Mouse (Mus musculus): ENCODE data around the gene Gm10842.

The Gm10842 gene

DNA sequence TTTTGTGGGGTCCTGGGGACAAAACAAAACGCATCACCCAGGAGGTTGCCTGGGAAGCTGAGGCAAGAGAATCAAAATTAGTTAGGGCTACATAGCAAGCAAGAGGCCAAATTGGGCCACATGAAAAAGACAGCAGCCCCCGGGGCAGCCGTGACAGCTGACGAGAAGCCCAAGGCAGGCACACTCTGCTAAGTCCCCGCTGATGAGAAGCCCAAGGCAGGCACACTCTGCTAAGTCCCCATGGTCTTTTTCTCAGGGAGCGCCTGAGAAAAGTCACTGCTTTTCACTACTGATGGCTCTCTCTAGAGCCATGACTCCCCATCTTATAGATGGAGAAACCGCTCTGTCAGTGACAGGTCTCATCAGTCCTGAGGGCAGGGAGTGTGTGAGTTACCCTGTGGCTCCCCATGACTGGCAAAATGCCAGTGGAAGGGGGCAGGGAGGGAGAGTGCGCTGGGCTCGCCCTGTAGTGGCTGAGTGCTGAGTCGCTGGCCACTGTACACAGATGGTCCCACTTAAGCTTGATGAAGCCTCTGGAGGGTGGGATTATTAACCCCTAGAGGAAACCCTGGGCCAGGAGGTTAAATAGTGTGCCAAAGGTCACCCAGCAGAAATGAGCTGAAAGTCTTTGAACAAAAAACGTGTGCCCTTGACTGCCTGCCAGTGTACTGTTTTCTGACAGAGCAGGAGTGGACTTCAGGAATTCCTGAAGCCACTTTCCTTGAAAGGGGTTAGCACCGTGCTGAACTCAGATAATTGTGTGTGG lies 6.6 kb downstream of the Gm10842 start:
- DNase-seq (ENCODE audit: low spot score): no peak

- no peak for DNase-seq (ENCODE audit: low spot score)
Observed at GRCm38 (mm10) chr11:105155915-105156314, 9.2 kb downstream of the Gm10842 start.

DNA sequence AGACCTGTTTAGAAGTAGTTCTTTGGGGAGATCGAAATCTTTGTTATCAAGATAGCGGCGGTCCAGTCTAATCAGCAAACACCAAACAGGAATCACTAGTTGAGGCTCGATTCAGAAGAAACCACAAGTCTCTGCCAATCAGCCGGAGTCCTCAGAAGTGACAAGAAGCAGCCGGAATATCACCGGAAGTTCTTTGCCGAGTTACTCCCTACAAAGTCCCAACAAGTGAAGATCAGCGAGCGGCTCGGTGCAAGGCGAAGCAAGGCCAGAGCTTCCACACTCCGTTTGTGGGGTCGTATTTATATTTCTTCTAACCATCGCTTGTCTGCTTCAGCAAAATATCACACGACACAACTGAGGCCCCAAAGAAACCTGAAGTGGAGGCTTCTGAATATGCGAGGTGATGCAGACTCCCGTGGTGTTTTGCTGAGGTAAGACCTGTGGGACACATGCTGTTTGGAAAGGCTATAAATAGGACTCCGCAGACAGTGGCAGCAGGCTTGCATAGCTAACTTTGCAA lies 10.1 kb downstream of the Gm10842 start:
- DNase-seq (ENCODE audit: low spot score): no peak

GRCm38 (mm10) chr11:105158047-105158446 lies 11.4 kb downstream of the Gm10842 start:
- no peak for DNase-seq (ENCODE audit: low spot score)

DNA sequence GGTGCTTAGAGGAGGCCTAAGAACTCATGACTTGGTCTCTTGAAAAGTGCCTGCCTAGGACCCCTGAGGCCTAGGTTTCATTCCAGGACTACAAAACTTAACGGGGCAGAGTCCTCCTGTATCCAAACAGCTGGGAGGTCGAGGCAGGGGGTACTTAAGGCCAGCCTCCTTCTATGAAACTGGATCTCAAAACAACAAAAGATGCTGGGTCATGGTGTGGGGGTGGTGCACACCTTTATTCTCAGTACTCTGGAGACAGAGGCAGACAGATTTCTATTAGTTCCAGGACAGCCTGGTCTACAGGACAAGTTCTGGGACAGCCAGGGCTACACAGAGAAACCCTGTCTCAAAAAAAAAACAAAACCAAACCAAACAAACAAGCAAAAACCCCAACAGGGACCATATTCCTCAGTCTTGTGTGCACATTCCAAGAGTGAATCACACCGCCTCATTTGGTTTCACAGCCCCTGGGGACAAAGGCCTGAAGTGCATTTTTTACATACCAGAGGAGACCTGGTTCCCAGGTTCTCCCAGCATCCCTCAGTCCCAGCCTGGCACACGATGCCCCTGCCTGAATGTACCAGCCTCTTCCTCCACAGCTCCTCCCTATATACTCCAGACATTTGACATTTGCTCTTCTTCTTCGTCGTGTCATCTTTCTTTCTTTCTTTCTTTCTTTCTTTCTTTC lies 13.1 kb downstream of the Gm10842 start:
- DNase-seq (ENCODE audit: low spot score): no peak

DNA sequence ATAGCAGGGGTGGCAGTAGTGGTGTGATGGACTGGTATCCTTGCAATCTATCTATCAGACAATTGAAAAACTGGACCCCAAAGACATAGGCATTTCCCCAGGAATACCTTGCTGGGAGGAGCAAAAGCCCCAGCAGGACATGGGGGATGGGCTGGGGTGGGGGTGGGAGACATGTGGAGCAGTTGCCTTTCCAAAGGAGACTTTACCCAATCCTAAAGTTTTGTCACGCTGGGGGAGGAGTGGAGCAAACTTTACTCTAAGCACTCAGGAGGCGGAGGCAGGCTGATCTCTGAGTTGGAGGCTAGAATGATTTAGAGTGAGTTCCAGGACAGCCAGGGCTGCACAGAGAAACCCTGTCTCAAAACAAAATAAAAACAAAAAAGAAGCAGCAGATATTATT lies 14.7 kb downstream of the Gm10842 start:
- DNase-seq (ENCODE audit: low spot score): no peak

DNA sequence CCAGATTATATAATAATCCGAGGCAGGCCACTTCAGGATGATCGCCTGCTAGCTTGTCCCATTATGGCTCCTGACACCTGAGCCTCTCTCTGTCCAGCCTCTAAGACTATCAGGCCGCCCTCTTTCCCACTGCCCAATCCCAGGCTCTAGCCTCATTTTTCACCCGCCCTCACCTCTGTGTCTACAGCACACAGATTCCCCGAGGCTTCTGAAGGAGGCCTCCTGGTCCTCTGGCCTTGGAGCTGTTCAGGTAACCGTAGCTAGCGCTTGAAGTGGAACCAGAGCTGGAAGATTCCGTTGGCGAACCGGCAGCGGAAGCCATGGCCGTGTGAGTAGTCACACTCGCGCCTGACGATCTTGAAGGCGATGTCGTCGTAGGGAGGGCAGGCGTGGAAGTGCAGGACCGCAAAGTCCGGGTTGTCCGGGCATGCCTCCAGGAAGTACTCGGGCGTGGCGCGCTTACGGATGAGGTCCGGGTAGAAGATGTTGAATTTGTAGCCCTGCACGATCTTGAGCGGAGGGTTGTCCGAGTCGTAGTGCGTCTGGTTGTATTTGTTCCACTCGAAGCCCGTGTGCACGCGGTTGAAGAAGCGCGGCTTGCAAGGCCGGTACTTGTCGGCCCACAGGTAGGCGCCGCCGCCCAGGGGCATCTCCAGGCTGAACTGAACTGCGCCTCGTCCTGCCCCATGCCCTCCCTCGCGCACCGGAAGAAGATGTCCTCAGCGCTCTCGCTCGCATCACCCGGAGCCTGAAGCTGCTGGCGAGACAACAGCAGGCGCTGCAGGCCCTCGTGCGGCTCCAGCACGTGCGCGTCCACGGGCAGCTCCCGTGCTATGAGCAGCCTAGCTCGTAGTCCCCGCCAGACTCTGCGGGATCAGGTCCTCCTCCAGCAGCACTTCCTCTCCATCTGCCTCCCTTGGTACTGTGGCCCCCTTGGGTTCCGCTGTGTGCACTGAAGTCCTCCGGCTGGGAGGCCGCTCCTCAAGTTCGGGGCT lies 18.1 kb downstream of the Gm10842 start:
- no peak for DNase-seq (ENCODE audit: low spot score)

DNA sequence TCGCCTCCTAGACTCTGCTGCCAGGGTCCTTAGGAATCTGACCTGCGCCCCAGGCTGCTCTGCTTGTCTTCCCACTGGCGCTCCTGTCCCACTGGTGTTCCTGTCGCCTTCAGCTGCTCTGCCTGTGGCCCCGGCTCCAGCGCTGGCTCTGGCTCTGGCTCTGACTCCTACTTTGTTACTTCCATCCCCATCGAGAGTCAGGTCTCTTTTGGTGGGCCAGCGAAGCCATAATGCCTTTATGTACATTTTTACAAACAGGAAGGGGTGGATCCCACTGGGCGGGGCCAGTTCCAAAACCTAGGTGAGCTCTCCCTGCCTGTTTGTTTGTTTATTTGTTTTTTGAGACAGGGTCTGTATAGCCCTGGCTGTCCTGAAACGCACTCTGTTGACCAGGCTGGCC lies 20.1 kb downstream of the Gm10842 start:
- no peak for DNase-seq (ENCODE audit: low spot score)

DNA sequence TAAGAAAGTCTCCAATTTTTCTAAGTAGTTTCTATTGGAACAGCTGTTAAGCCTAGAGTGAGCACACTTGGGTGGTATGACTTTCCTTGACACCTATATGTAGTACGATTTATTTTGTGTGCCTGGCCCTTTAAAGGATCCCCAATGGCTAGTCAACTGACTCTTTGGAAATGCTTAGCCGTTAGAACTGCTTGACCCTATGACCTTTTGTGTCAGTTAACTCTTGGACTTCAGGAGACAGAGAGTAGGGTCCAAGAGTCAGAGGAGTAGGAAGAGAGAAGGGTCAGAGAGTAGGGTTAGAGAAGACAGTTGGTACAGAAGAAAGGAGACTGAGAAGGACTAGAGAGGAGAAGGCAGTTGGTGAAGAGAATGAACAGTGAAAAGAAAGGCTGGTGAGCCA lies 31.8 kb downstream of the Gm10842 start, which contains the start of gene Tlk2:
Tlk2 (plus strand) TSS at position 292 of the 400 bp plus-strand sequence.
- DNase-seq (ENCODE audit: low spot score): no peak

DNA sequence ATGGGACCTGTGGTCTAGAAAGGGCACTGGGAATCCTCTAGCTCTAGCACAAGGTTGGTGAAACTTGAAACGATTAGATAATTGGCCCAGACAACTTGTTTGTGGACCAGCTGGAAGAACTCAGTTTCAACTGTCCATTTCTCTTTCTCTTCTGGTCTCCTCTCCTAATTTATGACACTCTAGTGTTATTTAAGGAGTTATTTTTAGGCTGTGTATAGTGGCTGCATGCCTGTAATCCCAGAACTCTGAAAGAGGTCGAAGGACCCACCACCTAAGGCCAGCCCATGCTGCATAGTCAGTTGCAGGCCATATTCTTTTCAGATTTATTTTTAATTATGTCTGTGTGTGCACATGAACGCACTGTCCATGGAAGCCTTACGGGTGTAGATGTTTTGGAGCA lies 32.8 kb downstream of the Gm10842 start:
- no peak for DNase-seq (ENCODE audit: low spot score)

DNA sequence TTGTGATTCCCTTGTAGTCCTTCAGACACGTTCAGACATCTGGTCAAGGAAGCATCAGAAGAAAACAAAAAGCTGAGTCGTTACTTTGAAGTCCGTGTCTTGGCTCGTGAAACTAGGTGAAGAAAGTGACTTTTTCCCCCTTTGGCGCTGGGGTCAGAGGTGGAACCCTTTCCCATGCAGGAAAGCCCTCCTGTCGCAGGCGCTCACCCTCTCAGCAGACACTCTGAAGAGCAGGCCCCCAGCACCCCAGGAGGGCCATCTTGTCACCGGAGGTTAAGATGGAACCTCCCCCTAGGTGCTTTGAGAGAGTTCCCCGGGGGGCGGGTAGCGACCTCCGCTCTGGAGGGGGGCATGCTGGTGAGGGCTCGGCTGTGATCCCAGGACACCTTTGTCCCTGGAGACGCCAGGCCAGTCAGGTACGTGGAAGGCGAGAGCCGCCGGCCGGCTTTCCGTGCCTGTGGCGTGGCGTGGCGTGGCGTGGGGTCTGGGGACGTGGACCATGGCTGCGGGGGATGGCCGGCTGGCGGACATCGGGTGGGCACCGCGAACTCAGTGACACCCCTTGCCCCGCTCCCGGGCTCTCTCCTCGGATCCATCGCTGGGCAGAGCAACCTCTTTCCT lies 33.9 kb downstream of the Gm10842 start:
- no peak for DNase-seq (ENCODE audit: low spot score)

DNA sequence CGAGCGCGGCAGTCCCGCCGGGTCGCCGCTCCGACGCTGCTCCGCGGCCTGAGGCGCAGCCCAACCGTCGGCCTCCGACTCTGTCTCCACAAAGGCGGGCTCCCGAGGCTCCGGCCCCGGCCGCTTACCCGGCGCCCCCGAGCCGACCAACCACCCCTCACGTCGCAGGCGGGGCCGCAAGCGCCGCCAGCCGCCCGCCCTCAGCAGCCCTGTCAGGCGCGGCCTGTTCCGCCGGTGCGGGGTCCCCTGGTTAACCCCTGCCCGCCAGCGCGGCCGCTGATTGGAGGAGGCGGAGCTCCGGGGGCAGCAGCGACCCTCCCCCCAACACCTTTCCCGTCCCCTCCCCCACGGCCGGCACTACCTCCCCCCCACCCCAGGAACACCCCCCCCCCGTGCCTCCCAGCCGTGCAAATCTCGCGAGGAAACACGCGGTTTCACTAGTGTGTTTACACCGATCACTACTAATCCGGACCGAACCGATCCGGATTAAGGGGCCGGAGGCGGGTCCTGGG lies 34.5 kb downstream of the Gm10842 start:
- peak; percentile 74 for DNase-seq (ENCODE audit: low spot score)

DNA sequence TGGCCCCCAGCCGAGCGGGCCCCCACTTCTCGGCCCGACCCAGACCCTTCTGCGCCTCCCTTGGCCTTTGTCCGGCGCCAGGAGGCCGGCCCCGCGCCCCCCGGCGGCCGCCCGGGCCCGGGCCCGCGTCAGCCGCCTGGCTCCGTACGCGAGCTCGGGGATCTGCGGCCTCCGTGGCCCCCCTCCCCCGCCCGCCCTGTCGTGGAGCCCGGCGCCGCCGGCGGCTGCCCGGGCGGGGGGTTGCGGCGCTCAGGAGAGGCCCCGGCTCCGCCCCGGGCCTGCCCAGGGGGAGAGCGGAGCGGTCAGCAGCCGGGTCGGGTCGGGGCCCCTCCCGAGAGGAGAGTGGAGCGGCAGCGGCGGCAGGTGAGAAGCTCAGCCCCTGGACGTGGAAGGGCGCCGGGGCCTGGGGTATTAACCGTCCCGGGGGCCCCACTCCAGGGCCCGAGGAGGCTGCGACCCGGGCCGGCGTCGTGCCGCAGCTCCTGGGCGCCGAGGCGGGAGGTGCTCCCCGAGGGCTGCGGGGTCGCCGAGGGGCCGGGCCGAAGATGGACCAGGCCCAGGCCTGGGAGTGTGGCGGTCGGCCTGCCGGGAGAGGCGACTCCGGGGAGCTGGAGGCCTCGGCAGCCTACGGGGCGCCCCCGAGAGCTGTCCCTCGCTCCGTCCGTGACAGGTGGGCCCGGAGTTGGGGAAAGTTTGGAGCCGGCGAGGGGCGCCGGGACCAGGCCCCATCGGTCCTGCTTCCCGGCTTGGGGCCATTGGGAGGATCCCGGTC lies 35.2 kb downstream of the Gm10842 start:
- peak; percentile 14 for DNase-seq (ENCODE audit: low spot score)

- no peak for DNase-seq (ENCODE audit: low spot score)
Observed at GRCm38 (mm10) chr11:105182461-105182855, 35.8 kb downstream of the Gm10842 start.

GRCm38 (mm10) chr11:105184678-105185077 lies 38.0 kb downstream of the Gm10842 start:
- DNase-seq (ENCODE audit: low spot score): no peak

DNA sequence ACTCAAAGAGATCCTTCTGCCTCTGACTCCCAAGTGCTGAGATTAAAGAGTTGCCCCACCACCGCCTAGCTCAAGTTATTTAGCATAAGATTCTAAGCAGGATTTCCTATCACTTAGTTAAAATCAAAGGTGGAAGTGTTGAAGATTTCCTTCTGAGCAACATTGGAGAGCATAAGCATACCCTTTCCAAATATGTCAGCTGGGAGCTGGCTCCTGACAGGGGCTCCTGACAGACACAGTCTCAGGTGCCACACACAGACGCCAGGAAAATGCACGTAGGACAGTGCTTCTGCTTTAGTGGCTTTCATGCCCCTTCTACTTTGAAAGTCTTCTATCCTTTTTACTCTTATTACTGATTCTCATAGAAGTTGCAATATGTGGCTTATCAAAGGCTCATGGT lies 45.5 kb downstream of the Gm10842 start:
- no peak for DNase-seq (ENCODE audit: low spot score)

Measured in urinary bladder, postnatal 10 days (tissue).